Mouse (Mus musculus): Measurements from ENCODE around the gene Serpina9. TPM values are rescaled to one million over a fixed set of nuclear protein-coding genes. Genes with fewer than 3 reads are reported as not detected.

The Serpina9 gene
- polyA plus RNA-seq, 1 experiment from 2014 or later, result 0.06 TPM

- WGBS, result 78% methylated on average over 6 of the region's 6 CpGs
- Histone ChIP-seq H3K36me3 (ENCODE audit: insufficient read depth, low read length) (no peaks in the 10 kb centered on the region), H3K9ac (replicated peaks; ENCODE audit: low read length) (no peak overlapping the region), H3K27ac (ENCODE audit: low read length) (no peak overlapping the region), H3K9me3 (ENCODE audit: low read length) (peaks cover 2% of the 10 kb centered on the region; the same call in 1 of the 2 replicates), H3K4me1 (ENCODE audit: insufficient read depth, low read length) (no peaks in the 10 kb centered on the region), H3K4me2 (replicated peaks; ENCODE audit: low read depth, low read length) (no peak overlapping the region), H3K27me3 (ENCODE audit: insufficient read depth, low read length) (no peaks in the 10 kb centered on the region), H3K4me3 (ENCODE audit: low read length) (no peak overlapping the region)
- ATAC-seq (ENCODE audit: low FRiP score, low TSS enrichment), result no peak
These were observed 27.8 kb upstream of the Serpina9 start for GRCm38 (mm10) chr12:104041401-104041800.

GRCm38 (mm10) chr12:104038181-104038580 lies 24.6 kb upstream of the Serpina9 start:
- Histone ChIP-seq H3K4me3 (ENCODE audit: low read length) (no peak overlapping the region), H3K36me3 (ENCODE audit: insufficient read depth, low read length) (no peaks in the 10 kb centered on the region), H3K4me1 (ENCODE audit: insufficient read depth, low read length) (no peaks in the 10 kb centered on the region), H3K9me3 (ENCODE audit: low read length) (no peaks in the 10 kb centered on the region), H3K9ac (replicated peaks; ENCODE audit: low read length) (no peak overlapping the region), H3K4me2 (replicated peaks; ENCODE audit: low read depth, low read length) (no peak overlapping the region), H3K27ac (ENCODE audit: low read length) (no peak overlapping the region), H3K27me3 (ENCODE audit: insufficient read depth, low read length) (no peaks in the 10 kb centered on the region)
- ATAC-seq (ENCODE audit: low FRiP score, low TSS enrichment), result no peak
- 87% methylated on average over 7 of the region's 7 CpGs for WGBS

GRCm38 (mm10) chr12:104033752-104034151 lies 20.2 kb upstream of the Serpina9 start:
- Histone ChIP-seq H3K4me2 (replicated peaks; ENCODE audit: low read depth, low read length) (no peak overlapping the region), H3K4me1 (ENCODE audit: insufficient read depth, low read length) (no peaks in the 10 kb centered on the region), H3K9ac (replicated peaks; ENCODE audit: low read length) (no peak overlapping the region), H3K9me3 (ENCODE audit: low read length) (no peaks in the 10 kb centered on the region), H3K27ac (ENCODE audit: low read length) (no peak overlapping the region), H3K27me3 (ENCODE audit: insufficient read depth, low read length) (no peaks in the 10 kb centered on the region), H3K4me3 (ENCODE audit: low read length) (no peak overlapping the region), H3K36me3 (ENCODE audit: insufficient read depth, low read length) (no peaks in the 10 kb centered on the region)
- 100% methylated on average over 1 of the region's 1 CpGs for WGBS
- ATAC-seq (ENCODE audit: low FRiP score, low TSS enrichment), result no peak

- Histone ChIP-seq H3K9me3 (ENCODE audit: low read length) (no peaks in the 10 kb centered on the region), H3K4me3 (ENCODE audit: low read length) (no peak overlapping the region), H3K4me1 (ENCODE audit: insufficient read depth, low read length) (no peaks in the 10 kb centered on the region), H3K36me3 (ENCODE audit: insufficient read depth, low read length) (no peaks in the 10 kb centered on the region), H3K27me3 (ENCODE audit: insufficient read depth, low read length) (no peaks in the 10 kb centered on the region), H3K9ac (replicated peaks; ENCODE audit: low read length) (no peak overlapping the region), H3K4me2 (replicated peaks; ENCODE audit: low read depth, low read length) (no peak overlapping the region), H3K27ac (ENCODE audit: low read length) (no peak overlapping the region)
- ATAC-seq (ENCODE audit: low FRiP score, low TSS enrichment), result no peak
- WGBS, result 46% methylated on average over 8 of the region's 8 CpGs
These were observed 16.4 kb upstream of the Serpina9 start for GRCm38 (mm10) chr12:104029986-104030385.

GRCm38 (mm10) chr12:104015280-104015679 lies 1.7 kb upstream of the Serpina9 start:
- Histone ChIP-seq H3K4me3 (ENCODE audit: low read length) (no peak overlapping the region), H3K27ac (ENCODE audit: low read length) (no peak overlapping the region), H3K36me3 (ENCODE audit: insufficient read depth, low read length) (no peaks in the 10 kb centered on the region), H3K4me1 (ENCODE audit: insufficient read depth, low read length) (0 out of 2 replicates have a peak, but pooled peaks cover 3% of the 10 kb centered on the region), H3K27me3 (ENCODE audit: insufficient read depth, low read length) (no peaks in the 10 kb centered on the region), H3K9ac (replicated peaks; ENCODE audit: low read length) (no peak overlapping the region), H3K4me2 (replicated peaks; ENCODE audit: low read depth, low read length) (no peak overlapping the region), H3K9me3 (ENCODE audit: low read length) (0 out of 2 replicates have a peak, but pooled peaks cover 2% of the 10 kb centered on the region)
- WGBS, result 66% methylated on average over 3 of the region's 3 CpGs
- no peak for ATAC-seq (ENCODE audit: low FRiP score, low TSS enrichment)

- Histone ChIP-seq H3K27ac (ENCODE audit: low read length) (no peak overlapping the region), H3K9me3 (ENCODE audit: low read length) (peaks cover 6% of the 10 kb centered on the region), H3K4me1 (ENCODE audit: insufficient read depth, low read length) (0 out of 2 replicates have a peak, but pooled peaks cover 10% of the 10 kb centered on the region), H3K9ac (replicated peaks; ENCODE audit: low read length) (no peak overlapping the region), H3K36me3 (ENCODE audit: insufficient read depth, low read length) (no peaks in the 10 kb centered on the region), H3K4me3 (ENCODE audit: low read length) (no peak overlapping the region), H3K27me3 (ENCODE audit: insufficient read depth, low read length) (no peaks in the 10 kb centered on the region), H3K4me2 (replicated peaks; ENCODE audit: low read depth, low read length) (no peak overlapping the region)
- 86% methylated on average over 5 of the region's 5 CpGs for WGBS
- no peak for ATAC-seq (ENCODE audit: low FRiP score, low TSS enrichment)
These were observed 8.9 kb downstream of the Serpina9 start for GRCm38 (mm10) chr12:104004689-104005088.

GRCm38 (mm10) chr12:104003238-104003612 lies 10.3 kb downstream of the Serpina9 start:
- H3K9me3 ChIP-seq (ENCODE audit: low read length), result peaks cover 6% of the 10 kb centered on the region
- 34% methylated on average over 4 of the region's 4 CpGs for WGBS
- H3K4me1 ChIP-seq (ENCODE audit: insufficient read depth, low read length), result 0 out of 2 replicates have a peak, but pooled peaks cover 10% of the 10 kb centered on the region
- ATAC-seq (ENCODE audit: low FRiP score, low TSS enrichment), result no peak
- no peak overlapping the region for H3K9ac ChIP-seq (replicated peaks; ENCODE audit: low read length)
- no peak overlapping the region for H3K4me2 ChIP-seq (replicated peaks; ENCODE audit: low read depth, low read length)
- H3K4me3 ChIP-seq (ENCODE audit: low read length), result no peak overlapping the region
- H3K27me3 ChIP-seq (ENCODE audit: insufficient read depth, low read length), result no peaks in the 10 kb centered on the region
- H3K36me3 ChIP-seq (ENCODE audit: insufficient read depth, low read length), result no peaks in the 10 kb centered on the region
- H3K27ac ChIP-seq (ENCODE audit: low read length), result no peak overlapping the region

GRCm38 (mm10) chr12:104002569-104003237 lies 10.9 kb downstream of the Serpina9 start:
- H3K27ac ChIP-seq (ENCODE audit: low read length), result no peak overlapping the region
- no peak overlapping the region for H3K4me2 ChIP-seq (replicated peaks; ENCODE audit: low read depth, low read length)

GRCm38 (mm10) chr12:104000594-104000993 lies 13.0 kb downstream of the Serpina9 start:
- WGBS, result 95% methylated on average over 3 of the region's 3 CpGs
- H3K4me3 ChIP-seq (ENCODE audit: low read length), result no peak overlapping the region
- ATAC-seq (ENCODE audit: low FRiP score, low TSS enrichment), result no peak
- no peak overlapping the region for H3K27ac ChIP-seq (ENCODE audit: low read length)
- H3K4me2 ChIP-seq (replicated peaks; ENCODE audit: low read depth, low read length), result no peak overlapping the region
- 0 out of 2 replicates have a peak, but pooled peaks cover 10% of the 10 kb centered on the region for H3K4me1 ChIP-seq (ENCODE audit: insufficient read depth, low read length)
- no peak overlapping the region for H3K9ac ChIP-seq (replicated peaks; ENCODE audit: low read length)
- H3K9me3 ChIP-seq (ENCODE audit: low read length), result peaks cover 6% of the 10 kb centered on the region
- H3K27me3 ChIP-seq (ENCODE audit: insufficient read depth, low read length), result no peaks in the 10 kb centered on the region
- H3K36me3 ChIP-seq (ENCODE audit: insufficient read depth, low read length), result no peaks in the 10 kb centered on the region

More at GRCm38 (mm10) chr12:104002569-104003237, 10.9 kb downstream of the Serpina9 start:
- H3K9me3 ChIP-seq (ENCODE audit: low read length), result peaks cover 6% of the 10 kb centered on the region
- no peak overlapping the region for H3K4me3 ChIP-seq (ENCODE audit: low read length)
- 0 out of 2 replicates have a peak, but pooled peaks cover 10% of the 10 kb centered on the region for H3K4me1 ChIP-seq (ENCODE audit: insufficient read depth, low read length)
- H3K36me3 ChIP-seq (ENCODE audit: insufficient read depth, low read length), result no peaks in the 10 kb centered on the region
- no peaks in the 10 kb centered on the region for H3K27me3 ChIP-seq (ENCODE audit: insufficient read depth, low read length)
- H3K9ac ChIP-seq (replicated peaks; ENCODE audit: low read length), result no peak overlapping the region
- ATAC-seq (ENCODE audit: low FRiP score, low TSS enrichment), result peak; percentile 67; the same call in 1 of the 2 replicates
- 37% methylated on average over 10 of the region's 10 CpGs for WGBS

- no peak for ATAC-seq (ENCODE audit: low FRiP score, low TSS enrichment)
- Histone ChIP-seq H3K9ac (replicated peaks; ENCODE audit: low read length) (no peak overlapping the region), H3K4me3 (ENCODE audit: low read length) (no peak overlapping the region), H3K4me2 (replicated peaks; ENCODE audit: low read depth, low read length) (no peak overlapping the region), H3K4me1 (ENCODE audit: insufficient read depth, low read length) (0 out of 2 replicates have a peak, but pooled peaks cover 10% of the 10 kb centered on the region), H3K27ac (ENCODE audit: low read length) (no peak overlapping the region), H3K36me3 (ENCODE audit: insufficient read depth, low read length) (no peaks in the 10 kb centered on the region), H3K27me3 (ENCODE audit: insufficient read depth, low read length) (0 out of 2 replicates have a peak, but pooled peaks cover 1% of the 10 kb centered on the region), H3K9me3 (ENCODE audit: low read length) (peaks cover 4% of the 10 kb centered on the region)
- 79% methylated on average over 8 of the region's 8 CpGs for WGBS
These were observed 13.9 kb downstream of the Serpina9 start for GRCm38 (mm10) chr12:103999611-104000010.

Measured in kidney, embryonic 16.5 days (tissue).